Mouse (Mus musculus) spleen, adult 18-20 months (tissue): ENCODE measurements at regions not wholly inside any gene's neighbourhood (a gene's known extent, or its start where the extent isn't known, plus 50 kb on each side); places are given as distances from the start of the nearest gene placed in this dataset.
A peak's percentile ranks its signal among the peaks of the same experiment; 100 is the strongest.

Source experiments
- DNase-seq, 2 experiments: peaks; one replicate each; pipeline ENCODE4 v3.0.0; 2022; ENCODE audit warnings: mixed read lengths in 2 of 2

- DNase-seq, result no peak
Measured at GRCm38 (mm10) chr6:84434532-84434931, 159.2 kb downstream of the Cyp26b1 start.

- no peak for DNase-seq
Measured at GRCm38 (mm10) chr6:84431622-84431955, 162.1 kb downstream of the Cyp26b1 start.

GRCm38 (mm10) chr6:84430925-84431621 lies 162.6 kb downstream of the Cyp26b1 start:
- no peak for DNase-seq

- DNase-seq, result no peak
Measured at GRCm38 (mm10) chr6:84430146-84430545, 163.6 kb downstream of the Cyp26b1 start.

- no peak for DNase-seq
Measured at GRCm38 (mm10) chr6:84429247-84429646, 164.5 kb downstream of the Cyp26b1 start.

- no peak for DNase-seq
Measured at GRCm38 (mm10) chr6:84426691-84427090, 167.0 kb downstream of the Cyp26b1 start.

- no peak for DNase-seq
Measured at GRCm38 (mm10) chr6:84425823-84426222, 167.9 kb downstream of the Cyp26b1 start.

- no peak for DNase-seq
Measured at GRCm38 (mm10) chr6:84422946-84423345, 170.8 kb downstream of the Cyp26b1 start.

- no peak for DNase-seq
Measured at GRCm38 (mm10) chr6:84419691-84420090, 174.0 kb downstream of the Cyp26b1 start.

- no peak for DNase-seq
Measured at GRCm38 (mm10) chr6:84419281-84419680, 174.4 kb downstream of the Cyp26b1 start.

GRCm38 (mm10) chr6:84416992-84417636 lies 176.6 kb downstream of the Cyp26b1 start:
- DNase-seq, result no peak

GRCm38 (mm10) chr6:84414400-84414799 lies 179.3 kb downstream of the Cyp26b1 start:
- DNase-seq, result no peak

GRCm38 (mm10) chr6:84409863-84410513 lies 183.7 kb downstream of the Cyp26b1 start:
- DNase-seq, result no peak

- DNase-seq, result no peak
Measured at GRCm38 (mm10) chr6:84408513-84408912, 185.2 kb downstream of the Cyp26b1 start.

- peak in 1 of 2 experiments; percentile 19 for DNase-seq
Measured at GRCm38 (mm10) chr6:84407773-84408172, 185.9 kb downstream of the Cyp26b1 start.

GRCm38 (mm10) chr6:84404695-84405094 lies 189.0 kb downstream of the Cyp26b1 start:
- no peak for DNase-seq

- DNase-seq, result no peak
Measured at GRCm38 (mm10) chr6:84402431-84402830, 191.3 kb downstream of the Cyp26b1 start.

GRCm38 (mm10) chr6:84394496-84395090 lies 199.1 kb downstream of the Cyp26b1 start:
- DNase-seq, result no peak

- DNase-seq, result no peak
Measured at GRCm38 (mm10) chr6:84393519-84394231, 200.0 kb downstream of the Cyp26b1 start.

- no peak for DNase-seq
Measured at GRCm38 (mm10) chr6:84392752-84393511, 200.8 kb downstream of the Cyp26b1 start.

- DNase-seq, result no peak
Measured at GRCm38 (mm10) chr6:84391016-84391415, 202.7 kb downstream of the Cyp26b1 start.

- peak in 1 of 2 experiments; percentile 13 for DNase-seq
Measured at GRCm38 (mm10) chr6:84385696-84386095, 208.0 kb downstream of the Cyp26b1 start.
